Mouse (Mus musculus): Measurements from ENCODE around the gene Sys1. TPM values are rescaled to one million over a fixed set of nuclear protein-coding genes. Genes with fewer than 3 reads are reported as not detected.

Sys1 gene
- total RNA-seq (2015), result 50.9 and 52.3 TPM in 2 replicates
- 14.9 and 20.2 TPM in 2 replicates for total RNA-seq (2017)

DNA sequence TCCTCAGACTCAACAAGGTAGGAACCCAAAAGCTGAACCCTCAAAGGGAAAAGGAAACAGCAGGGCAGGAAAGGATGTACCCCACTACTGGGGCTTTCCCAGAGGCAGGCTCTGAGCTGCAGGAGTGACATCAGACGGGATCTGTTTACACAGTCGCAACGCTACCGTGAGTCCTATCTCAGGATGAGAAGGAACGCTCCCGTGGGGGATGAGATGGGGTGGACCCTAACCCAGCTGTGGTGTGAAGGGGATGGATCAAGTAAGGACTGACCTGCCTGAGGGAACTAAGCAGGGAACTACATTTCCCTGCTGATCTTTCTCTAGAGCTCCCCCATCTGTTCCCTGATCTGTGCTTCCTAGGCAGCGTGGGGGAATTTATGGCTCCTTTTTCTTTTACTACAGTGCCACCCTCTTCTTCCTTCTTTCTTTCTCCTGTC is at the start of gene Sys1:
Sys1 (plus strand) TSS at position 101 of the 437 bp plus-strand sequence.
- no peak for ATAC-seq (ENCODE audit: poor library complexity, severe bottlenecking)

DNA sequence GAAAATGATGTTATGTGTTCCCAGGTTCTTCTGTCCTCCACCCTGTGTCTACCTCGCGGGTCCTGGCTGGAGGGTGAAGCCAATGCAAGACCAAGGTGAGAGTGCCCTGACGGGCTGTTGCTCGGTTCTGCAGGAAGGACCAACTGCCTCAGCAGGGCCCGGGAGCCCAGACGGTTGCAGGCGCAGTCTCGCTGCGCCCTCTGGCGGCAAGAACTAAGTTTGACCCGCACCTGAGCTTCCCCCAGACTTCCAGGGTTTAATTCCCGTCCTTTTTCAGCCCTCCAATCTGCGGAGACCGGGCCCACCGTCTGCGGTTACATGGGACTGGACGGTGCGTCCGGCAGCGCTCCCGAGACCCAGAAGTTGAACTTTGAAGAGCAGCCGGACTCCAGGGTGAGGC is 49.1 kb upstream of the Sys1 start:
- ATAC-seq (ENCODE audit: poor library complexity, severe bottlenecking), result peak; percentile 87

DNA sequence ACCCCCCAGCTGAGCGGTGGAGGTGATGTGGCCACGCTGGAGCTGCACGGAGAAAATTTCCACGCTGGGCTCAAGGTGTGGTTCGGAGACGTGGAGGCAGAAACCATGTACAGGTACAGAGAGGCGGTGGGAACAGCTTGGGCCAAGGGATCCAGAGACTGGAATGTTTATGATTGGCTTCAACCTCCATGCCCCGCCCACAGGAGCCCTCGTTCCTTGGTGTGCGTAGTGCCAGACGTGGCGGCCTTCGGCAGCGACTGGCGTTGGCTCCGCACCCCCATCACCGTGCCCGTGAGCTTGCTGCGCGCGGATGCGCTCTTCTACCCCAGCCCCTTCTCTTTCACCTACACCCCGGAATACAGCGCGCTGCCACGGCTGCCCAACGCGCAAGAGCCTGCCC is 42.6 kb upstream of the Sys1 start:
- 0 out of 2 replicates have a peak, but pooled peaks have one; percentile 10 for ATAC-seq (ENCODE audit: poor library complexity, severe bottlenecking)

DNA sequence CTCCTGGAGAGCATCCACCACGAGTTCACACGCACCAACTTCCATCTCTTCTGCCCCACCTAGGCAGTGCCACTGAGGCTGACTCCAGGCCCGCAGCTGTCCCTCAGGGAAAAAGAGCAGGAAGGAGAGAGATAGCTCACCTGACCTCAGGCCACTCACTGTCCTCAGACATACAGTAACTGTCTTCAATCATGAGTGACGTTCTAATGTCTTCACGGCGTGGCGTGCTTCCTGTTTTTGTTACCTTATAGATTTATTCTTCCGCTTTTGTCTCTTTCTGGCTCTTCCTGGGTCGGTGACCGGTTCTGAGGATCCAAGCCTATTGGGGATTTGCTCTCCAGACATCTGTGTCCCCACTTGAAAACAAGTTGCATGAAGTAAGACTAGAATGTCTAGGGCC is 42.2 kb upstream of the Sys1 start:
- peak; percentile 33; the same call in 1 of the 2 replicates for ATAC-seq (ENCODE audit: poor library complexity, severe bottlenecking)

DNA sequence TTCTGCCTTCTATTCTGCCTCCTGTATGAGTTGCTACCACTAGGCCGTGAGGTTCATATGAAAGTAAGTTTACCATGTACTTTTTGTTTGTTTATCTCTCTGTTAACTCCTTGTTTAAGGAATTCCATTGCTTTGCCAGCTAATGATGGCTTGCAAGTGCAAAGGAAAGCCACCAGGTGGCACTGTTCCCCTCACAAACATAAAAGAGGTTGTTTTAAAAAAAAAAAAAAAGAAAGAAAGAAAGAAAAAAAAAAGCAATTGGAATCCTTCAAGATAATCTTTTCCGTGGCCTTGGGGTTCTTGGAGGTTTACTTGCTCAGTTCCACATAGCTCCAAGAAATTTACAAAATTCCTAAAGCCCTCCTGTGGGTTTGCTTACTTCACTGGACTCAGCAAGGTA is 39.6 kb upstream of the Sys1 start:
- peak; percentile 38; the same call in 1 of the 2 replicates for ATAC-seq (ENCODE audit: poor library complexity, severe bottlenecking)

DNA sequence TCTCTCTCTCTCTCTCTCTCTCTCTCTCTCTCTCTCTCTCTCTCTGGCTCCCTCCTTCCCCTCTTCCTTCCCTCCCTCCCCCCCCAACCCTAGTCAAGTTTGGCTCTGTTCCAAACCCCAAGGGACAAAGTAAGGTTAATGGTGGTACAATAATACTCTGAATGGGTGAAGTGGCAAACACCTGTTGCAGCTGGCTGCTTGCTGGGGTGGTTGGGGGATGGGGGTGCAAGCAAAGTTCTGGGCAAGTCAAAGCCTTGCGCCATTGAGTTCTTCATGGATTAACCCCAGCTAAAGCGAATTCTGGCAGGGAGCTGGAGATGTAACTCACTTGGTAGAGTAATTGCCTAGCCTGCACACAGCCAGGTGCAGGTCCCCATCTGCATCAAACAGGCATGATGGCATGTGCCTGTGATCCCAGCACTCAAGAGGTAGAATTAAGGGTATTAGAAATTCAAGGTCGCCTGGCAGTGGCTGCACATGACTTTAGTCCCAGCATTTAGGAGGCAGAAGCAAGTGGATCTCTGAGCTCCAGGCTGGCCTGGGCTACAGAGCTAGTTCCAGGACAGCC is 38.4 kb upstream of the Sys1 start:
- no peak for ATAC-seq (ENCODE audit: poor library complexity, severe bottlenecking)

DNA sequence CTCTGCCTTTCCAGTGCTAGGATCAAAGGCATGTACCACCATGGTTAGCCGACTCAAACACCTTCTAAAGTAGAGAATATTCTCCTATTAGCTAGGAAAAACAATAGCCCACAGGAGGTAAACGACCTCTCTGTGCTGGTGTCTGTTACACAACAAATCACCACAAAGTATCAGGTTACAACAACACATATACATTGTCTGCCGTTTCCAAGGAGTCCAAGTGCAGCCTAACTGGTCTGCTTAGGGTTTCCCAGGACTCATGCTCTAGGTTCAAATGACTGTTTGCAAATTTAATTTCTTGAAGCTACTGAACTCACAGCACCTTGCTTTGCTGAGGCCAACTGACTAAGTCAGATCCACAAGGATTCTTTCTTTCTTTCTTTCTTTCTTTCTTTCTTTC is 37.3 kb upstream of the Sys1 start:
- ATAC-seq (ENCODE audit: poor library complexity, severe bottlenecking), result no peak

DNA sequence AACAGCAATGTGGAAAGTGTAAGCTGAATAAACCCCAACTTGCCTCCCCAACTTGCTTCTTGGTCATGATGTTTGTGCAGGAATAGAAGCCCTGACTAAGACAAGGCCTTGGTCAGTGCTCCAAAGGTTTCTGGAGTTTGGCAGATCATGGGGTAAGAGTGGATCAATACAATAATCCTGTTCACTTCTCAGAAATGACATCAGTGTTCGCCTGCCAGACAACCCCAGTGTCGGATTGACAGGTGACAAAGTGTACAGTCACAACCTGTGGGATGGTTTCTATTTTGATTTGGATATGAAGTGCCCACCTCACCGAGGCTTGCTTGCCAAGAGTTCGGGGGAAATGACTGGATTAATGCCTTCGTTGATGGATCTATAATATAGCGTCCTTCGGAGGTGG is 35.5 kb upstream of the Sys1 start:
- no peak for ATAC-seq (ENCODE audit: poor library complexity, severe bottlenecking)

DNA sequence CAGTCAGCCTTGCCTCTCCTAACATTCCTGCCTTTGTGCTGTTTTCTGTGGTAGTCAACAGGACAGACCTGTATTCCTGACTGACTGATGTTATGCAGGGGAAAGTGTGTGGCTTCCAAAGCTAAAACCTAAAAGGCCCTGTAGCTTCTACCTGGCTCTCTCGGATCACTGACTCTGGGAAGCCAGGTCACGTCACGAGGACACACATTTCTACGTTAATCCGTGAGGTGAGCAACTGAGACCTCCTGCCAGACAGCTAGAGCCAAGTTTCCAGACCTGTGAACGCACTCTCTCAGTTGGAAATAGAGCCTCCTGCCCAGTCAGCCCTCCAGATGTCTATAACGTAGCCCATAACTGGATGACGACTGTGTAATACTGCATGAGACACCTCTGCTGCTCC is 34.8 kb upstream of the Sys1 start:
- no peak for ATAC-seq (ENCODE audit: poor library complexity, severe bottlenecking)

DNA sequence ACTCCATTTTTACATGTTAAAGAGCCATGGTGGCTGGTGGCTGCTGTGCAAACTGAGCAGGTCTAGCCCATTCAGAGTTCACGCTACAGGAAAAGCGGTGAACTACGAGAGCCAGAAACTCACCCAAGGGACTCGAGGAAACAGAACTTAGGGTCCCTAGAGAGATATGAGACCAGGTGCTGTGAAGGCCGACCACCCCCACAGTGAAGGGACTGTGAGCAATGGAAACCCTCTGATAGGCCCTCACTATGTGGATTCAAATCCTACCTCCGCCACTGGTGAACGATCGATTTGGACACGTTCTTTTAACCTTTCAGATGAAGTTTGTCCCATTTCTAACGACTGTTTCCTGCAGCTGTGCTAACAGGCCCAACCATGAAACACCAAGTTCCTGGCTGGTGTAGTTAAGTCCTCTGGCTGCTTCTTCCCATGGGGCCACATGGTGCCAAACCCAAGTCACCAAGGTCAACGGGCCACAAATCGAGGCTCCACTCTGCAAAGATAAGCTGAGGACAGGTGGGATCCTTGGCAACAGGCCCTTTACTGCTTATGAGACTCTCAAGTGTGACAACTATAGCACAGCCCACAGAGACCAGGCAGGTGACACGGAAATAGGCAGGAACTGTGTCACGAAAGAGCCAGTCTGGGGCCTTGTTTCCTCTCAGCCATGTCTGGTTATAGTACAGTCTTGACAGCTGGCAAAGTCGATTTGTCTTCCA is 33.9 kb upstream of the Sys1 start:
- ATAC-seq (ENCODE audit: poor library complexity, severe bottlenecking), result no peak

DNA sequence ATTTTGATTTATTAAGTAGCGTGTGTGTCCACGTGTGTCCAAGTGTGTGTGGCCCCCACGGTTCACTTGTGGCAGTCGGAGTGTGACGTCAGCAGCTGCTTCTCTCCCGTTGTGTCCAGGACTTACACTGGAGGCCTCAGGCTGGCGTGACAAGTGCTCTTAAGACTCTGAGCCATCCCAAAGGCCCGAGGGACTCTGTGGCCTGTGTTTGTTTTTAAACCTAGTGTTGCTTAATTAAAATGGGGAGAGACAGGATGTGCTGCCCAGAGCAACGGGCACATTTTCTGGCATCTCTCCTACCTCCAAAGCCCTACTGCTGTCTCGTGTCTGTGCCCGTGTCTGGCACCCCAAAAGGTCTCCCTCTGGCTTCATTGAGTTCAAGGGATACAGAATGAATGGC is 33.3 kb upstream of the Sys1 start:
- no peak for ATAC-seq (ENCODE audit: poor library complexity, severe bottlenecking)

DNA sequence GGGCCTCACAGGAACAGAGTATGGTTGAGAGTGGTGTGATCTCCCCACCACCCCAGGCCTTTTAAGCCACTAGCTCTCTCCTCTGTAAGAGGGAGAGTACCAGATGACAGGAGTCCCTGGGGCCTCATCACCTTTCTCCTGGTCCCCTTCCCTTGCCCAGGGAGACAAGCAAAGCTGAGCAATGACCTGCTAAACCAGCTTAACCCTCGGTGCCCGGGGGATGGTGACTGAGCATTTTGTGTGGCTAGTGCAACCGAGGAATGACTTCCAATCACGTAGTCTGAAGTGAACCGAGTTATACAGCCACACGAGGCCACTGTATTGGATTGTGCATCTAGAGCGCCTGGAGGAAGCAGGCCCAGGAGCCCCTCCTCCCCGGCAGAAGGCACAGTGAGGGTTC is 32.4 kb upstream of the Sys1 start:
- no peak for ATAC-seq (ENCODE audit: poor library complexity, severe bottlenecking)

DNA sequence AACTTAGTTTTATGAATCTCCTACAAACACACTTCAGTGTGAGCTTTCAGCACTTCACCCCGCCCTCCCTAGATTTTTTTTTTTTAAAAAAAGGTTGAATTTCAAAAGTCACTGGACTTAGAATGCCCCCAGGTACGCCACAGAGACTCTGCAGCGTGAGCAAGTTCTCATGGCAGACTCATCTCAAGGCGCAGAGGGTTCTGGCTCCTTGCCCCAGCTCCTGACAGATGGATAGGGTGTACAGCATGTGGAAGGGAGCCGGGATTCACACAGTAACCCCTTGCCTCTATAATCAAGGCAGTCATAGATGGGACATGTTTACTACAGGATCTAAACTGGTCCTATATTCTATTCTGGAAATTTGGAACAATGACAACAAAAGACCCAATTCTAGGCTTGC is 31.4 kb upstream of the Sys1 start:
- ATAC-seq (ENCODE audit: poor library complexity, severe bottlenecking), result no peak

DNA sequence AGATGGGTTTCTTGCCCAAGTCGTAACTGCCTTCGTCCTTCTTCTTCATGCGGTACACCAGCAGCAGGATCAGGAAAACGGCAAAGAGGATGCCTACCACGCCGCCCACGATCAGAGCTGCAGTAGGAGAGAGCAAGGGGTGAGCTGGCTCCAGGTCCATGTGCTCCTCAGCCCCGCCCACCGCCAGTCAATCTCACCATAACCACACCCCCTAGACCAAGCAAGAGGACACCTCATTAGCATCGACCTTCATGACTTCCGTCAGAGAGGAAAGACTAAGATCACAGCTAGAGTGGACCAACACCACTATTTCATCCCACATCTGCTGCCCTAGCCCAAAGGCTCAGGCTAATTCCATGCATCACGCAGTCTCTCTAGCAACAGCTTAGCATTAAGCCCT is 30.6 kb upstream of the Sys1 start:
- ATAC-seq (ENCODE audit: poor library complexity, severe bottlenecking), result no peak

DNA sequence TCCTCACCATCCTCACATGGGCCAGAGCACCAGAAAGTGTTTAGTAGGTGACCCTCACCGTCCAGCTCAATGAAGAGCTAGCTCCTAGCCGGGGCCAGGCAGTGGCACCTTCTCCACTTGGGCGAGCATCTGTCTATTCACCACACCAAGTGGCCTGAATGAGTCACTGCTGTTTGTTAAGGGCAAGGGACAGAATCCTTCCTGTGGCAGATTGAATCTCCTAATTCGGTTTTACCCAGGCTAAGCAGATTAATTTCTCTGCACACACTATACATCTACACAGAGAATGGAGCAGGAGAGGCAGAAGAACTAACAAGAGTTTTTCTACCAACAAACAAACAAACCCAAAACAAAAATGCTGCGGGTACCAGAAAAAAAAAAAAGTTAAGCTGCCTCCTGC is 29.8 kb upstream of the Sys1 start:
- no peak for ATAC-seq (ENCODE audit: poor library complexity, severe bottlenecking)

DNA sequence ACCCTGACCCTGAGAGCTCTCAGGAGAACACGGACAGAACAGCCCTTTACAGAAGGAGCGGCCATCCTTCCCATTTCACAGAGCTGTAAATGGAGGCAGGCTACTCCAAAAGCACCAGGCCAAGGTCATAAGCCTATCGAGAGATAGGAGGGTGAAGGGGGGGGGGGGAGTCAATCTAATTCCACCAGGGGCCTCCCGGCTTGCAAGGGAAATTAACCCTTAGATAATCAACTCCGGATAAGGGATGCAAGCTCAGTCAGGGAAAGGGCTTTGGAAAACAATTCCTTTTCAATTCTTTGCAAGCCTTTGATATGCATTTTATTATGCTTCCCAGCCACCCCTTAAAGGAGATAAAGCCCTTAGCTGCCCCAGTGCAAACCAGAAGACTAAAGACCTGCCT is 28.3 kb upstream of the Sys1 start:
- no peak for ATAC-seq (ENCODE audit: poor library complexity, severe bottlenecking)

DNA sequence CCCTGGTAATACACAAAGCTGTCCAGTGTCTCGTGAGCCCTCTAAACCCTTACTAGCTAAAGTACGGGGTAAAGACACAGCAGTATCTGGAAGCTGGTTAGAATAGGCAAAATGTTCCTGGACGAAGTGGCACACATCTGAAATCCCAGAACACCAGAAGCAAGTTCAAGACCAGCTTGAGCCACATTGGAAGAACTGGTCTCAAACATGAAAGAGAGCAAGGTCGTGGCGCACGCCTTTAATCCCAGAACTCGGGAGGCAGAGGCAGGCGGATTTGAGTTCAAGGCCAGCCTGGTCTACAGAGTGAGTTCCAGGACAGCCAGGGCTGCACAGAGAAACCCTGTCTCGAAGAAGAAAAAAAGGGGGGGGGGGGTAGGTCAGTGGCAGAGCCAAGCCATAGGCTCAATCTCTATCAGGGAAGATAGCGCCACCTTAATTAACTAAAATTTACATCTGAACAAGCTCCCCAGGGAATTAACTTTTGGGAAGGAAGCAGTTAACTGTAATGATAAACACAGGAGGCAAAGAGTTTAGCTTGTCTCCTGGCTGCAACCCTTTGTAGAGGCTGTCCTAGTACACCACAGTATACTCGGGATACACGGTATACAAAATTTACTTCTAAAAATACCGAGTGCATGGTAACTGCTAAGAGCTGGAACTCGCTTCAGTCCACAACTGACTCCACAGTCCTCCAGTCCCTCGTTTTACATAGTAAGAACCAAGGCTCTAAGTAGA is 26.7 kb upstream of the Sys1 start:
- no peak for ATAC-seq (ENCODE audit: poor library complexity, severe bottlenecking)

DNA sequence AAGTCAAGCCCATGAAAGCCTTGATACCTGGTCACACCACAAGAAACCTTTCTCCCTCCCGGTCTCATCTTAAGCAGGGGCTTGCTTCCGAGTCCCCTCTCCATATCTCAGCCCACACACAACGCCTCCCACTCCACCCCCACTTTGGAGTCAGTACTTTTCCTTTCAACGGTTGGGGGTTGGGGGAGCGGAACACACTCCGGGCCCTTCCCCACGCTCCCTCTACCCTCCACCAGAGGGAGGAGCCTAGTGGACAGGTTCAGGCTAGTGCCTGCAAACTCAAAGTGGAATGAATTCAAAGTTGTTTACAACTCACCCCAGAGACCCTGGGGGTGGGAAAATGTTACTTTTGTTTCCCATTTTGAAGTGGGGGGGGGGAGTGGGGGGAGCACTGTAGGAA is 26.1 kb upstream of the Sys1 start:
- no peak for ATAC-seq (ENCODE audit: poor library complexity, severe bottlenecking)

DNA sequence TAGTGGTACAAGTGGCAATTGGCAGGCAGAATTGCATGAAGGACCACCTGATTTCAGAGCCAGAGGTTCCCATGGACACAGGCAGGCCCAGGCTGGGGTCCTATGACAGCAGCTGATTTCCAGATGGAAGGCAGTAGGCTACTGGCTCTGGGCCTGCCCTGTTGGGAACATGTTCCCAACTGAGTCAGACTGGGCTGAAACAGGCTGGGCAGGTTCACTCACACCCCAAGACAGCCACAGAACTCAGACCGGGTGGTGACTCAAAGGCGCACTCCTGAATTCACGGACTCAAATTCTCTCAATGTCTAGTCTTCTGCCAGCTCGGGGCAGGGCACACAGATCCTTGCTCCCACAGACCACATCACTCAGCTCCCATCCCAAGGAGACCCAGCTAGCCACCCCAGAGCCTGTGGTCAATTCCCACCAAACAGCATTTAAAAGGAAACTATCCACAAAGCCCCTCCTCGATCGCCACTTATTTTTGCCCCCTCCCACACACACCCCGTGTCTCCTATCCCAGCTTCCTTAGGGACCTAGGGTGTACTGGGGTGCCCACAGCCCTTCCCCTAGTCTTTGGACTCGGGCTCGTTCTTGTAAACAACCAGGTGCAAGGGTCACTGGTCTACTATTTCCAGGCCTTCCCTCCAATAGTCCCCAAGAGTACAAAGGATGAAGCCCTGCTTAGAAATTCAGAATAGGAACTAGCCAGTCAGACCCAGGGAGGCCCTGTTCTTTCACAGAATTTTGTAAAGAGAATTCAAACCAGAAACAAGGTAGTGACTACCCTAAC is 24.9 kb upstream of the Sys1 start:
- ATAC-seq (ENCODE audit: poor library complexity, severe bottlenecking), result no peak

DNA sequence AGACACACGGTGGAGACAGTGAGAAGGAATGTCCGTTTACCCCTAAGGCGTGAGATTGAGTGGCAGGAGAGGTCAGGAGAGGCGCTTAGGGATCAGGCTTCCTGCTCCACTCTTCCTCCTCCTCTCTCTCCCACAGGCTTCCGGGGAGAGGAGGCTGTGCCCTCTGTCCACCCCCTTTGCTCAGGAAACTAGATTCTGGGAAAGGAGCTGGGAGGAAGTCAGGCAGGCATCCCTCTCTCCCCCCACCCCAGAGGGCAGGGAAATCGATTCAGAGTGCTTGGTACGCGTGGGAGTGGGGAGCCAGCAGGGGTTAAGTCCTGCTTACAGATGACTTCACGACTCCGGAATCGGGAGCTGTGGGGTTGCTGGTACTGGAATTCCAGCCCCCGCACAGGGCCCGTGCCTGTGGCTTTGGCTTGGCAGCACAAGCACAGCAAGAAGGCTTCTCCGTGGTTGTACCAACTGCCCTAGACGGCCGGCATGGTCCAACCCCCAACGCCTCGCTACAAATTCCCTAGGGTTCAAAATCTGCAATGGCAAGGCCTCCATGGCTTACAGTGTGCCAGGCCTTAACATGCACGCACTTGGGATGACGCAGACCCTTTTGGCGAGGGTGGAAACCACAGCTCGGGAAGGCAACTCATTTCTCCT is 24.1 kb upstream of the Sys1 start:
- ATAC-seq (ENCODE audit: poor library complexity, severe bottlenecking), result no peak
